Mouse (Mus musculus): ENCODE measurements at regions not wholly inside any gene's neighbourhood (a gene's known extent, or its start where the extent isn't known, plus 50 kb on each side); places are given as distances from the start of the nearest gene placed in this dataset.

DNA sequence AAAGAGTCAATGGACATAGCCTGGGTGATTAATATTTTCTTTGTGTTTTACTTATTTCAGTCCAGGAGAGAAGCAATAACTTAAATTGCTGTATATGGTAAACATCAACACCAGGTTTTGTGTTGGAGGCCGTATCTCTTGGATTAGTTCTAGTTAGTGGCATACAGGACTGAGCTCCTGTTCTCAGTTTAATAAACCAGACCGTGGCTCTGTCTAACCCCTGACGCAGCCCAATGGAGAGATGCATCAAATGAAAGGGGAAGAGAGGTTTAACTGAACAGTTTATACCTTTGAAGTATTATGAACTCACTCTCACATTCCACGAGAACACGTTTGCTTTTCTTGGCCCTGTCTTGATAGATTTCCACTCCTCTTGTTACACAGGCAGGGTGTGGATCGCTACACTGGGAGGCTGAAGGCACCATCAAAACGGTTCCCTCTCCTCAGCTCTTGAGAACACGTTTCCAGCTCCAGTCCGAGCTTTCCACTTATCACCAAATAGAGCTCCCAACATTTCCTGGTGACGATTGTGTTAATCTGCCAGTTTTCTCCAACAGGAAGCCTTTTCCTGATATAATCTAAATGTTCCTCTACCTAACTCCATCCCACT, 54.0 kb upstream of the Cerkl start:
- DNase-seq (ENCODE audit: low spot score): no peak

DNA sequence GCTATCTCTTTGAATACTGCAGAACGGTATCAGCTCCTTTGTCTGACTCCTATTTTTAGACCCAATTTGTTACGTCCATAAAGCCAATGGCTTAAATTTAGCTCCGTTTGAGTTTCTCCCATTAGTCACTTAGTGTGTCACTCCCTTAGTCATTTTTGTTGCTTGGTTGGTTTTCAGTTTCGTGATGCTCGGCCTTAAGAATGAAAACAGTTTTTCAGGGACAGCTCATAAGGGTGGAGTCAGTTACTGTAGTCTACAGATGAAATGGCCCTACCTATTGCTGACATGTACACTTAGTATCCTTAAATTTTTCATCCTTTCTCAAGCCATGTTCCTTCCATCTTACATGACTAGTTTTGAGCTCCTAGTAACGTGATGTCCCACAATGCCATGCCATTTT, 54.5 kb upstream of the Cerkl start:
- DNase-seq (ENCODE audit: low spot score): no peak

DNA sequence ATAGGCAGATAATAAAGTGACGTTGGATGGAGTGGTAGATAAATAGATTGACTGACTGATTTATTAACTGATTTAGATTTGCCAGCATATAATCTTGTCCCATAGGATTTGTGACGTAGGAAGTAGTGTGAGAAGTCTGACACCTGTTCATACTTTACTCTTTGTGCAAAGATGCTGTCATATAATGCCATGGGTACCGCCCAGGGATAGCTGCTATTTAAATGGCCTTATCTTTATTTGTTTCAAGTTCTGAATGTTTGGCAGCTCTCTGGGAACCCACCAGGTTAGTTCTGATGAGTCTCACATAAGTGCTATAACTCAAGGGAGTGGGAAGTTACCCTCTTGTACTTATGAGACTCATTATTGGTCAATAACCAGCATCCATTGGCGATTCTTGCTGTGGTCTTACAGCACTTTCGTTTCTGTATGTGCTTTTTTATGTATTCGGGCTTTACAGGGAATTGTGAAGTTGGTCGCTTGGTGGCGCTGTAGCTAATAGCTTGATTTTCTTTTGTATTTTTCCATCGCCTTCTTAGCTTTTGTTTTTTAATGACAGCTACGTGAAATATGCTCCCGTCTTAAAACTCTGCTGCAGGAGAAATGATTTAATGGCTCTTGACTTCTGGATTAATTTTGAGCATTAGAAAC, 55.2 kb upstream of the Cerkl start:
- DNase-seq (ENCODE audit: low spot score): peak; percentile 78

DNA sequence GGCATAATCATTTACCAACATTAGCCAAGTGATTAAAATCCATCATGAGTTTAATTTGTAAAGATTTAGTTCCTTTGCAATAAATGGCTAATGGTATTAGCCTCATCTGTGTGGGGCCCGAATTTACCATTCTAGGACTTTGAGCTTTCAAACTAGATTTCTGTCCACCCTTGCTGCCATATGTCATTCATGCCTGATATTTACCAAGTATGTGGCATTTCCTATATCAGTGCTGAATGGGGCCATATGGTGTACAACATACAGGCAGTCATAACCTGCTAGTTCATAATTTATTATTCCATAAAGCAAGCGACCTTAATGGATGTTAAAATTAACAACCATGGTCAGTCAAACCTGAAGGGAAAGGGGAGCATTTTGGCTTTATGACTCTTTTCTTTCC, 55.8 kb upstream of the Cerkl start:
- DNase-seq (ENCODE audit: low spot score): no peak

- no peak for DNase-seq (ENCODE audit: low spot score)
Observed at GRCm38 (mm10) chr2:79513726-79514125, 57.1 kb upstream of the Cerkl start.

DNA sequence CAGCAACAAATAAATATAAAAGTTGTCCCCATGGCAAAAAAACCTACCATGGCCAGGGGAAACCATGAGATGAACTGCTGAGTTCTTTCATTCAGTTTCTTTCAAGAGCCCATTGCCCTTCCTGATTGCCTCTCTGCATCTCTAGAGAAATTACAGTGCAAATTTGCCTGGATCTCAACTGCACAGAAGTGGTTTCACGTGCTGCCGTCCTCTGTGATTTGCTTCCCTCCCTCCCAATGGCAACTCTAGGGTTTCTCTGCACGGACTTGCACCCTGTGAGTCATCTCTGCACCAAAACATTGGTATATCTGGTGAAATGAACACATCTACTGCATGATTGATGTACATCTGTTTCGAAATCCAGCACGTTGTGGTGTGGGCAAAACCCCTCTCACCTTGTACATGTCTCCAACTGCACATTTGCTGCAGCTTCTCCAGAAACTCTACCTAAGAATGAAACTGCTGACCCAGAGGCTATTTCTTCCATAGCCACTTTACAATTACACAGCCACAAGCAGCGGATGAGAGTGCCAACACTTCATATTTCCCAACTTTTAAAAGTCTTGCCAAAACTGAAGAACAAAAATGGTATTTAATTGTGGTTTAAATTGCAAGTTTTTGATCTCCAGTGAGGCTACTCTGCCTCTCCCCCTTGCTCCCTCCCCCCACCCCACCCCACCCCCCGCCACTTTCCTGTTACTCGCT, 61.6 kb upstream of the Cerkl start:
- DNase-seq (ENCODE audit: low spot score): no peak

DNA sequence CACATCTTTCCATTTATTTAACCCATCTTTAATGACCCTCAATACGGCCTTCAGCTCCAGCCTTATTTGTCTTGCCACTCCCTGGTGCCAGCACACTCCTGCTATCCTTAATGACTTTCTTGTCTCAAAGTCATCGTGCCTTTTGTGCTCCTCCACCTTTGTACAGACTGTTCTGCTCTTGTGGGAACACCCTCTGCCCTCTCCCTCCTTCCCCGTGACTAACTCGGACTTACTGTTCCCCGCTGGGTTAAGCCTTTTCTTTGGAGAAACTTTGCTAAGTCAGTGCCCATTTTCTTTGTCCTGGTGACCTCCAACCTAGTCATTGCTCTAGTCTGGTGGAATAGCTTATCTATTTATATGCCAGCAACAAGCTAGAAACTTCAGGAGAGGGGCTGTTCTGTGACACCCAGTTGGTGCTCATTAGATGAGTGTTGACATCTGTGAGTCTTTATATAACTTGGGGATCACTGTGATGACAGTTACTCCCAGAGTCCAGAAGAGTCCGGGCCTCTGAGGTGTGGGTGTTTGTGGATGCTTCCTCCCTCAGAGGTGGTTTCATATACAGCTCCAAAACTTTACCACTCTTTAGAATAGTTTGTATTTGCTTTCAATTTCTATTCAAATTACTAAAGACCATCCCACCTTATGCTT, 63.3 kb upstream of the Cerkl start:
- DNase-seq (ENCODE audit: low spot score): no peak

DNA sequence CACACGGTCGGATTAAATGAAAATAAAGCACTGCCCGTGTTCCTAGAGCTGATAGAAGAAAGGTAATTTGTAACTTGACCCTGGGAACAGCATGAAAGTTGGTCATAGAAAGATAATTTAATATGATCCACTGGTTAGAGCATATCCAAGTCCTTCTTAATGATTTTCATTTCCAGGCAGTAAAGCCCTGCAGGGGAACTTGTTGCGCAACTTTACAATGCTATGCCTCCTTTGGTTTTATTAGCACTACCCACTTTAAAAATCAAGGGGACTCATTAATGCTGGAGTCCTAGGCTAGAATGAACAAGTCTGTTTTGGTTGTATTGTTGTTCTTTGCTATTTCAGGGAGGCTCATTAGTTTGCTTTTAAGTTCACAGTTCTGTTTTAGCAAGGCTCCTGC, 66.9 kb upstream of the Cerkl start:
- no peak for DNase-seq (ENCODE audit: low spot score)

- DNase-seq (ENCODE audit: low spot score): peak; percentile 18
Observed at GRCm38 (mm10) chr2:79527529-79527928, 70.9 kb upstream of the Cerkl start.

DNA sequence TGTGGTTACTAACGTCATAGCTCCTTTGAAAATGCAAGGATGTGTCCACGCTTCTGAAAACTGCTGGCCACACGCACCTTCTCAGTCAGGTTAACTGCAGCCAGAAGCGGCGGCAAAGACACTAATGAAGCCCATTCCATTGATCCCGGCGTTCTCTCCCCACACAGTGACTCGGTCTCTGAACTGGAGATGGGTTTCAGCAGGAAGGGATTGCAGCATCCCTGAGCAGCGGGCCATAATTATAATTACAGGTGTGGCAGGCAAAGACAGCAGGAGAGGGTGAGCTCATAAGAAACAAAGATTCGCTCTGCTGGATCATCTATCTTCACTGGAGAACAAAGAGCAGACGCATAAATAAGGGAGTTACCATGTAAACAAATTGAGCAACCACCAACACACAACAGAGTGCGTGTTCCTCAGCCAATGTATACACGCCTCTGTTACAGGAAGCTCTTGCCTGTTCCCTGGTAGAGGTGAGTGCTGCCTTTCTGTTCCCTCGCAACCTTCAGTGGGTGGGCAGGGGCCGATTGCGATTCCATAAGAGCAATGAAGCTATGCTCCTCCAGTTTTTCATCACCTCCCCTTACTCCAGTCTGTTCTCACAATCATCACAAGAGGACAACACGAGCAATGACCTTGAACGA, 71.9 kb upstream of the Cerkl start:
- no peak for DNase-seq (ENCODE audit: low spot score)

- DNase-seq (ENCODE audit: low spot score): no peak
Observed at GRCm38 (mm10) chr2:79529185-79529584, 72.6 kb upstream of the Cerkl start.

DNA sequence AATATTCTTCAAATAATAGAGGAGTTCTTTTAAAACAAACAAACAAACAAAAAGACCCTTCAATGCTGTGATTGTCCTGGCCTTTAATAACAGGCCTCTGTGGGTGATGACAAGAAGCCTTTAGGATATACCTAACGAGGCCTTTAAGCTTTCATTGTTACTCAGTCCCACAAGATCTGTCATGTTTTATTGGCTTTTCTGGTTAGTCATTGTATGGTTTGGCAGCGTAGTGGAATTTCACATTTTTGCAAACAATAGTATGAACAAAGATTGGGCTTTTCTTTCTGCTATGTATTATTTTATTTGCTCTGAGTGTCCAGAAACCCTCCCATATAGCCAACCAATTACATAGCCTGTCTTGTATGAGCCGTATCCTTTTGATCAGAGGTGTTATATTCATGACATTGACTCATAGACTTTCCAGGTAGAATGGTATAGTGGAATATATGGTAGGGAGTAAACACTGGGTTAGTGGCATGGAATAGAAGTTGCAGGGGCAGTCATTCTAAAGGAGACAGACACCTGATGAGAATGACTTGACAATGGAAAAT, 76.1 kb upstream of the Cerkl start:
- no peak for DNase-seq (ENCODE audit: low spot score)

DNA sequence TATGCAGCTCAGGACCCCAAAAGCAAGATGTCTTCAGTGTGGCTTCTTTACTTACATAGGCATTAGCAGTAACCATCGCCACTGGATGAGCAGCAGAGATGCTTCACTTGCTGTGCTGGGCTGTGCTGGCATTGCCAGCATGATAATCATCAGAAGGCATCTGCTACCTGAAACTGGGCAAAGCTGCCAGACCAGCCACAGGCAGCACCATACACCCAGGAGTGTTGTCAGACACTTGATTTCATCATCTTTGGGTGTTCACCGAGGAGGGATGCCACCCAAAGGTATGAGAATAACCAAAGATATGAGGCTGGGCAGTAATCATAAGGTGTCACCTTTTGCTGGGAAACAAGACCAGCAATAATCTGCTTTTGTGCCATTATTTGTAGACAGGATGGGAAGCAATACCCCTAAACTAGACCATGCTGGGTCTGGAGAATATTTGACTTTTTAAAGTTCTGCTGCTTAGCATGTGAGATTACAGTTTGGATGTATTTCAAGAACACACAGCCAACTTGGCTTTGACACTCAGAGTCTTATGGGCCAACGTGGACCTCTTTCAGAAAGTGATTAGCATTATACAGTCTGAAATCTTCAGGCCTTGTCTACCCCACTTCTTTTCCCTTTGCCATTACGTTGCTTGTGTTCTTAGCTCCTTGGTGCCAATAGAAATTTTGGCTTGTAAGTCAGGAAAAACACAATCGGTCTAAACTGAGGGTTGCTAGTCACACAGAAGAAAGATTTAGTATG, 80.7 kb upstream of the Cerkl start:
- DNase-seq (ENCODE audit: low spot score): no peak

DNA sequence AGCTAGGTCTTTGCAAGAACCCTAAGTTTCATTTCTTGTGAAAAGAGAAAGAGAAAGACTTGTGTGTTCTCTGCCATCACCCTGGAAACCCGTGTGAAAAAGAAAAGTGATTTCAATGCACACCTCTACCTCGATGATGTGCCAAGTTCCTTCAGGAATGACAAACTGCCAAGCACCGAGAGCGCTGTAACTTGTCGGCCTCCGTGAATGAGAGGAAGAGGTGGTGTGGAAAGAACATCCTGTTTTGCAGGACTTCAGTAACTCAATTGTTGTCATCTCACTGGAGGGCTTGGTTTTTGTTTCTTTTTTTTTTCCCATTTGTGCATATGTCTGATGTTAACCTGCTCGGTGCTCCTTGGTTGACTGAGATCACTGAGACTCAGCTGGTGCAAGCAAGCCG, 83.8 kb upstream of the Cerkl start:
- DNase-seq (ENCODE audit: low spot score): no peak

DNA sequence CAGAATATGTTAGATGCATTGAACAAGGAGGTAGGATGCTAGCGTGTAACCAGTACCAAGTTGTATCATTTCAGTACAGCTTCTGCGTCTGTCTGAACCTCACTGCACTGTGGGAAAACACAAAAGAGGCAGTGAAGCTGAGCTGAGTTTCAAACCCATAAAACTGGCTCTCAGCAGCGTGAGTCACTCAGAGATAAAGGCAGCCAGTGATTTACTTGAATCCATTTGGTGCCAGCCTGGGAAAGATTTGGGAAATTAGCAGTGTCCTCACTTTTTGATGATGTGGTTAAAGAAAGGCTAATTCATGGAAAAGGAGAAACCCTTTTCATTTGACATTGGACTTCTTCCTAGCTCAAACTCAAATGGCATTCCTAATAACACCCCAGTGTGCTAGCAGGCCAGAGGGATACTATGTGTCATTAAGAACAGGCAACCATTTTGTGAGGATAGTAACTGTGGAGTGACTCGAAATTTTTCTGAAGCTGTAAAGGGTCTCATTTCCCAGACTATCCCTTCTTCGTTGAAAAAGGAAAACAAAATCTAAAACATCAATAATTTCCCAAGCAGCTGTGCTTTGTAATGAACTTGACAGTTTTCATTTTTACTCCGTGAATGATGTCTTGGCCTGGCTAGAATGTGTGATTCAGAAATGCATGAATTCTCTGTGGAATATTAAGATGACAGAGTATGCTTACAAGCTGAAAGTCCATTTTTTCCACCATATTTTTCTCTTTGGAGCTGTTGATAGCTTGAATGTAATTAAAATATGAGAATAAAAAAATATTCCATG, 85.8 kb upstream of the Cerkl start:
- peak; percentile 13 for DNase-seq (ENCODE audit: low spot score)

DNA sequence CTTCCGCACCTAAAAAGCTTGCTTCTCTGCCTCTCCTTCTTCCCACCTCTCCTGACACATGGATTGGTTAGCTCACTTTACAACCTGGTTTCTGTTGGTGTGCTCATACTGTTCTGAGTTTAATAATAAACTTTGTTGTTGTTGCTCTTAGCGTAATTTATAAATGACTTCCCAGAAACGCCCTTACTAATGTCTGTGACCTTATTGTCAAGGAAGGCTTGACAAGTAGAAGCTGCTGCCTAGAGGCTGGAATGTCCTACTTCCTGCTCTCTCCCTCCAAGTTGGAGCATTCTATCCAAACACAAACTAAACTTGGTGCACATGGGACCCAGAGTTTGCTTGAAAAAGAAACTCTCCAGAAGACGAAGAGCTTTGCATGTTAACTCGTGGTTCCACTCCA, 86.9 kb upstream of the Cerkl start:
- no peak for DNase-seq (ENCODE audit: low spot score)

DNA sequence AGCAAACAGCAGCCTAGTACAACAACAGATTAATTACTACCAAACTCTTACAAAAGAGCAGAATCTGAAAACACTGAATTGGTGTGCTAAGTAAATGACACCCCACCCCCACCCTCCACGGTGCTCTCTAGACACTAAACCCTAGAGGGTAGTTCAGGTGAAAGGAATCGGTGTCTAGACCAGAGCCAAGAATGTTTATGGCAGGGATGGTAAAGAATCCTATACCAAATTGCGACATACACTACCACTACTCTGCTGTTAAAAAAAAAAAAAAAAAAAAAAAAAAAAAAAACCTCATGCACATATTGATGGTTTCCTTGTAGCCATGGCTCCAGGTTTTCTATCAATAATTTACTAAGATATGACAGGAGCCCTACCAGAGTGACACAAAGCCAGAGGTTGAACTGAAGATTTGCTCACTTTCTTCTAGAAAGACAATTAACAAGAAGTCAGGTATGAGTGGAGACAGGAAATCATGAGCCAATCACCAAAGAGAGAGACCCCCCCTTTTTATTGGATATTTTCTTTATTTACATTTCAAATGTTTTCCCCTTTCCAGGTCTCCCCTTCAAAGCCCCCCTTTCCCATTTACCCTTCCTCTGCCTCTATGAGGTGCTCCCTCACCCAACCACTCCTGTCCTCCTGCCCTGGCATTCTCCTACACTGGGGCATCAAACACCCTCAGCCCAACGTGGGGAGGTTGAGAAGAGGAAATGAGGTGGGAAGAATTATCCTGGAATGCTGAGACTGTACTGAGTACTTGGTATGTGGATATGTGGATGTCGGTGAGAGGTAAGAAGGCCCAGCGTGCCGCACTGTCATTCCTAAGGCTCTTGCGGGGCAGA, 87.6 kb upstream of the Cerkl start:
- DNase-seq (ENCODE audit: low spot score): no peak

DNA sequence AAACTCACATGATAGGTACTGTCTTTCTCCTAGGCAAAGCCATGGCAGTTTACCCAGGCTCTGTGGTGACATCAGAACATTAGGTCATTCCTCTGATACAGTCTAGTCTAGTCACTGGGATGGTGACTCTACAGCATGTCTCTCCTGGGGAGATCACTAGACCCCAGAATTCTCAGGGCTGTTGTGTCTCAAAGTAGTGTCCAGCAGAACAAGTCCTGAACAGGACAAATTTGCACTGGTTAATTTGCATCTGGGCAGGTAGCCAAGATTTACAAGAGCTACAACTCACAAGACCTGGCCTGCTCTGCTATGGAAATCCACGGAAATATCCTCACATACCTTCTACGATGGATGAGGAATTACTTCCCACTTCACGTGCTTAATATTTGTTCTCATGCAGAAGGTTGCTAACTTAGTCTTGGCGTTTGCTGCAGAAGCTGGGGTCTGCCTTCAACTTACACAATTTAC, 88.2 kb upstream of the Cerkl start:
- DNase-seq (ENCODE audit: low spot score): no peak

- no peak for DNase-seq (ENCODE audit: low spot score)
Observed at GRCm38 (mm10) chr2:79546206-79546605, 88.9 kb upstream of the Itprid2 start.

DNA sequence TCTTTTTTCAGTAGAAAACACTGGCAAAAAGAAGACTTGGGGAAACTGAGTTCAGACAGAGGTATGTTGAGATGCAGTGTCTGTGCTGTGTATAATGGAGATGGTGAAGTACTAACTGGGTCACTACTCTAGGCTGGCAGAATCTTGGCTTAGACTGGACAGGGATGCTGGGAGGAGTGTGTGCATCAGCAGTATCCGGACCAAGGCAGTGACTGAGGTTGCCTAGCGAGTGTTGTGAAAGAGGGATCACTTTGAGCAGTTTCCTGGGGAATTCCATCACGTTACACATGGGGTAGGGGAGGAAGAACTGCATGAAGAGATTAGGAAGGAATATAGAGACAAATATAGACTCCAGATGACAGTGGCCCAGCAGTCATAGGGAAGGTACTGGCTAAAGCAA, 87.9 kb upstream of the Itprid2 start:
- DNase-seq (ENCODE audit: low spot score): no peak

All from layer of hippocampus, adult 9-10 months (tissue).